ENCODE assay signal across 17 mouse cellular contexts in the genomic region with DNA sequence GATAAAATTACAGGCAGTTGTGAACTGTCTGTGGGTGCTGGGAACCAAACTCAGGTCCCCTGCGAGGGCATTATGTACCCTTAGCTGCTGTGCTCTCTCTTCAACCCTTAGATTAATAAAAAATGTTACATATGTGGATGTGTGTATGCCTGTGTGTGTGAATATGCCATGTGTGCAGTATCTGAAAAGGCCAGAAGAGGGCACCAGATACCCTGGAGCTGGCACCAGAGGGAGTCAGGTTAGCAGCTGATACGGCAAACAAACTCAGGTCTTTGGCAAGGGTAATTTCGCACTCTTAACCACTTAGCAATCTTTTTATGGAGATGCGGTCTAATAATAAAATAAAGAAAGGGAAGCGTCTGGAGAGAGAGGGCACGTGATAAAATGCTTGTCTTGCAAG. TPM values are rescaled to one million over a fixed set of nuclear protein-coding genes. Genes with fewer than 3 reads are reported as not detected.
A peak's percentile ranks its signal among the peaks of the same experiment; 100 is the strongest.
DNase-seq lines count a peak whose midpoint lies in the region; ATAC-seq and TF ChIP-seq lines count a peak whose summit lies in the region.
"Had no signal": no experiment of that assay in that cellular context is flagged by ENCODE, and none has a peak within 500 bp of the region (broad histone marks: within the 10 kb centered on the region; RNA-seq: fewer than 3 reads in every experiment).

No protein-coding gene starts in this region.

- no peak overlapping the region for H3K27ac ChIP-seq in hindbrain, postnatal 0 days
- no peak overlapping the region for H3K27ac ChIP-seq in hindbrain, embryonic 11.5 days (ENCODE audit: low read depth, low read length)
- no peak overlapping the region for H3K27ac ChIP-seq in CH12.LX (ENCODE audit: insufficient read depth, low read depth)
- H3K27ac ChIP-seq: forebrain, embryonic 13.5 days; hindbrain, embryonic 15.5 days; liver, embryonic 13.5 days; midbrain, embryonic 13.5 days had no signal

- peak; percentile 5 for TF ChIP-seq RAD21 in CH12.LX (IDR thresholded peaks at IDR 0.05; ENCODE audit: low read depth, low read length)

- H3K4me2 ChIP-seq in hindbrain, postnatal 0 days (ENCODE audit: low read depth, low read length) = no peak overlapping the region
- H3K4me2 ChIP-seq in hindbrain, embryonic 11.5 days (replicated peaks; ENCODE audit: low read depth, low read length) = no peak overlapping the region
- H3K4me2 ChIP-seq in CH12.LX (ENCODE audit: insufficient read depth, low read depth, poor library complexity, severe bottlenecking) = no peak overlapping the region
- H3K4me2 ChIP-seq: forebrain, embryonic 13.5 days; hindbrain, embryonic 15.5 days; liver, embryonic 13.5 days; midbrain, embryonic 13.5 days had no signal

- H3K9ac ChIP-seq in hindbrain, postnatal 0 days (replicated peaks; ENCODE audit: low read length) = no peak overlapping the region
- no peak overlapping the region for H3K9ac ChIP-seq in hindbrain, embryonic 11.5 days (ENCODE audit: low read depth, low read length)
- no peak overlapping the region for H3K9ac ChIP-seq in CH12.LX (ENCODE audit: insufficient read depth, low read depth)
- H3K9ac ChIP-seq: forebrain, embryonic 13.5 days; hindbrain, embryonic 15.5 days; liver, embryonic 13.5 days; midbrain, embryonic 13.5 days had no signal

- in situ Hi-C loops in CH12.LX (cut with MboI; ENCODE audit: low pct_ligation_motif_present, low pct_unique_long_range_greater_than_20kb, low sequenced_read_pairs) = loop anchor here (25.0 kb wide), 1 partner anchor 535 kb away; no protein-coding TSS in a partner anchor

- no peaks in the 10 kb centered on the region for H3K9me3 ChIP-seq in hindbrain, postnatal 0 days (ENCODE audit: low read length)
- H3K9me3 ChIP-seq in hindbrain, embryonic 11.5 days (ENCODE audit: control insufficient read depth, low read length) = no peaks in the 10 kb centered on the region
- H3K9me3 ChIP-seq in CH12.LX (replicated peaks; ENCODE audit: low read length) = peaks cover 6% of the 10 kb centered on the region
- H3K9me3 ChIP-seq: forebrain, embryonic 13.5 days; midbrain, embryonic 13.5 days had no signal

- H3K27me3 ChIP-seq in hindbrain, postnatal 0 days (ENCODE audit: insufficient read depth, low read length) = no peaks in the 10 kb centered on the region
- H3K27me3 ChIP-seq in hindbrain, embryonic 11.5 days (ENCODE audit: control insufficient read depth, insufficient read depth, low read length) = no peaks in the 10 kb centered on the region
- no peaks in the 10 kb centered on the region for H3K27me3 ChIP-seq in CH12.LX (replicated peaks)
- H3K27me3 ChIP-seq: forebrain, embryonic 13.5 days; hindbrain, embryonic 15.5 days; liver, embryonic 13.5 days; midbrain, embryonic 13.5 days had no signal

- no peak for TF ChIP-seq POLR2A in lung, adult 2 months (IDR thresholded peaks at IDR 0.05; ENCODE audit: borderline replicate concordance, extremely low read depth, low read depth, low read length)
- no peak for TF ChIP-seq POLR2A in CH12.LX (IDR thresholded peaks at IDR 0.05; ENCODE audit: low read depth, low read length)

- WGBS in hindbrain, postnatal 0 days = 93% methylated on average over 6 of the region's 6 CpGs
- 93% methylated on average over 6 of the region's 6 CpGs for WGBS in hindbrain, embryonic 11.5 days
- WGBS in lung, adult 2 months = 97% methylated on average over 6 of the region's 6 CpGs

- dilution Hi-C loops in CH12.LX (cut with MboI; ENCODE audit: extremely low pct_ligation_motif_present, extremely low pct_unique_long_range_greater_than_20kb, low sequenced_read_pairs) = no loop called here

- H3K36me3 ChIP-seq in hindbrain, postnatal 0 days (ENCODE audit: insufficient read depth, low read length) = peaks cover 51% of the 10 kb centered on the region
- H3K36me3 ChIP-seq in hindbrain, embryonic 11.5 days (ENCODE audit: control insufficient read depth, insufficient read depth, low read length) = peaks cover 5% of the 10 kb centered on the region
- H3K36me3 ChIP-seq in CH12.LX (replicated peaks in 1 of 2; ENCODE audit: control insufficient read depth in 1 of 2, insufficient read depth in 1 of 2, low read length in 1 of 2) = peaks cover 4 to 80% of the 10 kb centered on the region in 2 experiments

- no peak for TF ChIP-seq EP300 in CH12.LX (IDR thresholded peaks at IDR 0.05; ENCODE audit: low read length)

- peak; percentile 41; the same call in 1 of the 2 replicates for TF ChIP-seq CTCF in hindbrain, postnatal 0 days (IDR thresholded peaks at IDR 0.05; ENCODE audit: low read depth)
- TF ChIP-seq CTCF in lung, adult 2 months (IDR thresholded peaks at IDR 0.05; ENCODE audit: insufficient read depth, low read length) = peak; percentile 18; the same call in 1 of the 2 replicates
- TF ChIP-seq CTCF in CH12.LX (conservative IDR thresholded peaks at IDR 0.05 in 1 of 2, IDR thresholded peaks at IDR 0.05 in 1 of 2; ENCODE audit: low read depth in 2 of 2, low read length in 2 of 2) = peak in 1 of 2 experiments; percentile 31; a peak in 2 of 4 replicates

- H3K79me2 ChIP-seq in CH12.LX (replicated peaks; ENCODE audit: control insufficient read depth, extremely low read depth, insufficient read depth, poor library complexity, severe bottlenecking) = no peaks in the 10 kb centered on the region

- H3K4me3 ChIP-seq in hindbrain, postnatal 0 days (ENCODE audit: low read length) = no peak overlapping the region
- H3K4me3 ChIP-seq in hindbrain, embryonic 11.5 days (ENCODE audit: low read depth, low read length) = no peak overlapping the region
- no peak overlapping the region for H3K4me3 ChIP-seq in lung, adult 2 months (replicated peaks; ENCODE audit: extremely low read depth, low read depth, low read length)
- H3K4me3 ChIP-seq in CH12.LX (replicated peaks in 1 of 3; ENCODE audit: low read depth in 2 of 3, low read length in 2 of 3, poor library complexity in 1 of 3) = no peak overlapping the region
- H3K4me3 ChIP-seq: forebrain, embryonic 13.5 days; hindbrain, embryonic 15.5 days; liver, embryonic 13.5 days; midbrain, embryonic 13.5 days had no signal

- no peak for DNase-seq in hindbrain, postnatal 0 days (ENCODE audit: low spot score)
- DNase-seq in hindbrain, embryonic 11.5 days (ENCODE audit: low spot score) = no peak
- DNase-seq in lung, adult 2 months = no peak
- no peak for DNase-seq in lung, postnatal 36 days
- DNase-seq in CH12.LX (ENCODE audit: extremely low read depth) = no peak
- peak; percentile 63 for DNase-seq in R1 (ENCODE audit: low read depth, low spot score)
- DNase-seq in kidney, postnatal 14 days = no peak
- DNase-seq in urinary bladder, postnatal 4 days (ENCODE audit: low spot score in 2 of 2) = no peak
- DNase-seq: adrenal gland, adult 2 months; embryo, embryonic 11 days; heart, adult 18-20 months; heart, postnatal 10 days; liver, embryonic 13.5 days; thymus, adult 2 months had no signal

- H3K4me1 ChIP-seq in hindbrain, postnatal 0 days (ENCODE audit: insufficient read depth, low read length) = no peaks in the 10 kb centered on the region
- H3K4me1 ChIP-seq in hindbrain, embryonic 11.5 days (replicated peaks; ENCODE audit: control insufficient read depth, insufficient read depth, low read length) = no peaks in the 10 kb centered on the region
- no peaks in the 10 kb centered on the region for H3K4me1 ChIP-seq in lung, adult 2 months (ENCODE audit: control insufficient read depth, insufficient read depth, low read length)
- H3K4me1 ChIP-seq in CH12.LX (ENCODE audit: control insufficient read depth in 1 of 2, insufficient read depth in 2 of 2) = 0 out of 4 replicates have a peak, but pooled peaks cover 0 to 3% of the 10 kb centered on the region in 2 experiments
- H3K4me1 ChIP-seq: forebrain, embryonic 13.5 days; hindbrain, embryonic 15.5 days; midbrain, embryonic 13.5 days had no signal

- ATAC-seq in hindbrain, postnatal 0 days = no peak
- no peak for ATAC-seq in hindbrain, embryonic 11.5 days (ENCODE audit: low FRiP score)
- ATAC-seq: forebrain, embryonic 13.5 days; midbrain, embryonic 13.5 days had no signal

TF ChIP-seq in CH12.LX, 34 proteins besides CTCF, POLR2A, EP300 and RAD21 (continues in another document):
- TF ChIP-seq ZC3H11A (IDR thresholded peaks at IDR 0.05; ENCODE audit: low read depth, low read length) (no peak), POLR2AphosphoS2 (IDR thresholded peaks at IDR 0.05; ENCODE audit: low read depth, low read length) (no peak), NRF1 (IDR thresholded peaks at IDR 0.05; ENCODE audit: low read depth, low read length) (no peak), ELF1 (IDR thresholded peaks at IDR 0.05; ENCODE audit: low read depth, low read length) (no peak), ETS1 (conservative IDR thresholded peaks at IDR 0.05; ENCODE audit: low read depth, low read length) (no peak), SMC3 (IDR thresholded peaks at IDR 0.05; ENCODE audit: low read depth, low read length) (no peak), RCOR1 (conservative IDR thresholded peaks at IDR 0.05; ENCODE audit: low read depth, low read length) (no peak), NELFE (IDR thresholded peaks at IDR 0.05; ENCODE audit: low read depth, low read length) (no peak), BHLHE40 (IDR thresholded peaks at IDR 0.05; ENCODE audit: low read depth, low read length) (no peak), CHD2 (IDR thresholded peaks at IDR 0.05; ENCODE audit: low read length) (no peak)

RNA-seq across cellular contexts. Expression of a gene that starts 12.3 kb away (rescaled TPM):
- 0.10 and 0.93 TPM in 2 replicates for total RNA-seq in hindbrain, postnatal 0 days (2014; rRNA removed)
- polyA plus RNA-seq in hindbrain, postnatal 0 days (2015; fragmentation: Nextera tagmentation; extraction: Ambion mirVana) = 0.08 TPM in 2 replicates
- 0.04 and 0.15 TPM in 2 replicates for polyA plus RNA-seq in hindbrain, embryonic 11.5 days (2014; fragmentation: Nextera tagmentation; extraction: Ambion mirVana)
- 1.1 and 1.6 TPM in 2 replicates for polyA plus RNA-seq in lung, adult 2 months (2012; rRNA removed)
- total RNA-seq in CH12.LX (2012; rRNA removed) (6.1 and 9.1 TPM in 2 replicates), CH12.LX (2014; rRNA removed) (0.90 and 1.00 TPM in 2 replicates)
- 4.0 TPM in 2 replicates for polyA plus RNA-seq in CH12.LX (2012; ENCODE audit: insufficient read length, low read depth)
- total RNA-seq: heart, postnatal 10 days had no signal

RNA-seq across cellular contexts. Expression of a gene that starts 21.0 kb away (rescaled TPM):
- 66.2 and 77.5 TPM in 2 replicates for total RNA-seq in hindbrain, postnatal 0 days (2014; rRNA removed)
- polyA plus RNA-seq in hindbrain, postnatal 0 days (2015; fragmentation: Nextera tagmentation; extraction: Ambion mirVana) = 34.1 and 34.7 TPM in 2 replicates
- polyA plus RNA-seq in hindbrain, embryonic 11.5 days (2014; fragmentation: Nextera tagmentation; extraction: Ambion mirVana) = 13.3 and 16.6 TPM in 2 replicates
- polyA plus RNA-seq in lung, adult 2 months (2012; rRNA removed) = 107 and 117 TPM in 2 replicates
- total RNA-seq in CH12.LX (2012; rRNA removed) (5.3 and 6.0 TPM in 2 replicates), CH12.LX (2014; rRNA removed) (2.2 and 2.8 TPM in 2 replicates)
- 5.8 and 6.2 TPM in 2 replicates for polyA plus RNA-seq in CH12.LX (2012; ENCODE audit: insufficient read length, low read depth)

RNA-seq across cellular contexts. Expression of a gene that starts 41.8 kb away (rescaled TPM):
- 18.2 and 22.1 TPM in 2 replicates for total RNA-seq in hindbrain, postnatal 0 days (2014; rRNA removed)
- 113 and 114 TPM in 2 replicates for polyA plus RNA-seq in hindbrain, postnatal 0 days (2015; fragmentation: Nextera tagmentation; extraction: Ambion mirVana)
- 125 and 126 TPM in 2 replicates for polyA plus RNA-seq in hindbrain, embryonic 11.5 days (2014; fragmentation: Nextera tagmentation; extraction: Ambion mirVana)
- 164 and 182 TPM in 2 replicates for polyA plus RNA-seq in lung, adult 2 months (2012; rRNA removed)
- total RNA-seq in CH12.LX (2012; rRNA removed) (18.0 and 20.3 TPM in 2 replicates), CH12.LX (2014; rRNA removed) (9.3 and 12.6 TPM in 2 replicates)
- polyA plus RNA-seq in CH12.LX (2012; ENCODE audit: insufficient read length, low read depth) = 41.7 and 44.0 TPM in 2 replicates
